Mouse (Mus musculus): ENCODE measurements at regions not wholly inside any gene's neighbourhood (a gene's known extent, or its start where the extent isn't known, plus 50 kb on each side); places are given as distances from the start of the nearest gene placed in this dataset.

- DNase-seq (ENCODE audit: extremely low read depth, low read depth, low spot score) = no peak
Measured at GRCm38 (mm10) chr13:37686109-37686508, 92.1 kb upstream of the Rreb1 start.

- no peak for DNase-seq (ENCODE audit: extremely low read depth, low read depth, low spot score)
Measured at GRCm38 (mm10) chr13:37689127-37689777, 88.9 kb upstream of the Rreb1 start.

- no peak for DNase-seq (ENCODE audit: extremely low read depth, low read depth, low spot score)
Measured at GRCm38 (mm10) chr13:37691855-37692445, 86.2 kb upstream of the Rreb1 start.

GRCm38 (mm10) chr13:37693617-37694016 is 84.6 kb upstream of the Rreb1 start:
- DNase-seq (ENCODE audit: extremely low read depth, low read depth, low spot score) = no peak

- DNase-seq (ENCODE audit: extremely low read depth, low read depth, low spot score) = no peak
Measured at GRCm38 (mm10) chr13:37704475-37704874, 73.7 kb upstream of the Rreb1 start.

- DNase-seq (ENCODE audit: extremely low read depth, low read depth, low spot score) = no peak
Measured at GRCm38 (mm10) chr13:37705482-37705881, 72.7 kb upstream of the Rreb1 start.

- peak; percentile 76 for DNase-seq (ENCODE audit: extremely low read depth, low read depth, low spot score)
Measured at GRCm38 (mm10) chr13:37710913-37711312, 67.3 kb upstream of the Rreb1 start.

GRCm38 (mm10) chr13:37712908-37713496 is 65.2 kb upstream of the Rreb1 start:
- DNase-seq (ENCODE audit: extremely low read depth, low read depth, low spot score) = no peak

GRCm38 (mm10) chr13:37715058-37715712 is 63.0 kb upstream of the Rreb1 start:
- DNase-seq (ENCODE audit: extremely low read depth, low read depth, low spot score) = peak; percentile 97

GRCm38 (mm10) chr13:37715770-37716693 is 62.2 kb upstream of the Rreb1 start:
- peak; percentile 99 for DNase-seq (ENCODE audit: extremely low read depth, low read depth, low spot score)

GRCm38 (mm10) chr13:37717793-37718192 is 60.4 kb upstream of the Rreb1 start:
- no peak for DNase-seq (ENCODE audit: extremely low read depth, low read depth, low spot score)

GRCm38 (mm10) chr13:37718364-37718763 is 59.8 kb upstream of the Rreb1 start:
- no peak for DNase-seq (ENCODE audit: extremely low read depth, low read depth, low spot score)
